Mouse (Mus musculus) E14TG2a.4 (cell line): Measurements from ENCODE around the gene Jam3.

Experiments used
- CTCF ChIP-seq: conservative IDR thresholded peaks from 2 replicates; pipeline ENCODE4 v1.5.1; 2014; ENCODE audit warnings: low read length
- NANOG ChIP-seq: IDR thresholded peaks from 2 replicates; pipeline ENCODE4 v1.6.1; 2014; ENCODE audit warnings: borderline replicate concordance, low read length, mixed read lengths
- POU5F1 ChIP-seq: IDR thresholded peaks from 2 replicates; pipeline ENCODE4 v1.6.1; 2014; ENCODE audit warnings: low read length, borderline replicate concordance

GRCm38 (mm10) chr9:27108451-27108850 is 46.8 kb downstream of the Jam3 start:
- TF ChIP-seq CTCF (no peak), POU5F1 (no peak), NANOG (no peak)
